Mouse (Mus musculus): ENCODE results near the gene Cyth2.

The Cyth2 gene

DNA sequence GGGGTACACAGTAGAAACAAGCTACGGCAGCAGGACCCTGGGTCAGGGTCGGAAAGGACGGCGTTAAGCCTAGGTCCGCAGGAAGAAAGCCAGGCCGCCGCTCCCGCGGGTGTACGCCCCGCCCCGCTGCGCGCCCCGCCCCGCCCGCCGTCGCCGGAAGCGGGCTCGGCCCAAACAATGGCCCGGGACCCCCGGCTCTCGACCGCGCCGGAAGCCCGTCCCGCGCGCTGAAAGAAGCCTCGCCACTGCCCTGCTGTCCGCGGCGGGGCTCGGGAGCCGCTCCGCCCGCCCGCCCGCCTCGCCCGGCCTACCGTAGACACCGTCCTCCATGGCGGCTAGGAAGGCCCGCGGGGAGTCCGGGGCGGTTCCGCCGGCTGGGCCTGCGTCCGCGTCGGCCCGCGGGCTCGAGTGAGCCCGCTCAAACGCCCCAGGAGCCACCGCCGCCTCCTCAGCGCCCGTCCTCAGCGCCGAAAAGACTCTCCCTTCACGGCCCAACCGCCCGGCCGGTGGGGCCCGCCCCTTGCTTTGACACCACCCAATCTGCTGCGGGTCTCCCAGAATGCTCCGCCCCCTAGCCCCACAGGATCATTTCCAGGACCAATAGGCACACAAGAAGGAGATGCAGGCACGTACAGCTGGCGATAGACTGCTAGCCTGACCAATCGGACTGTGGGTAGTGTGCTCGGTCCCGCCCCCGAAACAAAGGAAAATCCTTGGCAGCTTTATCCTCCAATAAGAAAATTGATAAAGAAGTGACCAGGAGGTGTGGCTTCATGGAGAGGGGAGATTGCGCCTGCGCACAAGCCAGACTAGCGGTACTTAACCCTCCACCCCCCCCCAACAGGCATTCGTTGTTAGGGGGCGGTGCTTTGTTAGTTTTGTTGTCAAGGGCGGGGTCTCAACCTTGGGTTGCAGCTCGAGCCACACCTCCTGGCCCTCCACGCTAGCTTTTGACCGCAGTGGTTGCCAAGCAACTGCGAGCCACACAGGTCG, at the start of gene Cyth2:
Gene Cyth2 (minus strand): TSS at position 795 of the 993 bp plus-strand sequence.
- DNase-seq (ENCODE audit: low read depth, low spot score), result peak; percentile 100

- no peak for DNase-seq (ENCODE audit: low read depth, low spot score)
Measured at GRCm38 (mm10) chr7:45862804-45863203, 48.4 kb upstream of the Cyth2 start.

DNA sequence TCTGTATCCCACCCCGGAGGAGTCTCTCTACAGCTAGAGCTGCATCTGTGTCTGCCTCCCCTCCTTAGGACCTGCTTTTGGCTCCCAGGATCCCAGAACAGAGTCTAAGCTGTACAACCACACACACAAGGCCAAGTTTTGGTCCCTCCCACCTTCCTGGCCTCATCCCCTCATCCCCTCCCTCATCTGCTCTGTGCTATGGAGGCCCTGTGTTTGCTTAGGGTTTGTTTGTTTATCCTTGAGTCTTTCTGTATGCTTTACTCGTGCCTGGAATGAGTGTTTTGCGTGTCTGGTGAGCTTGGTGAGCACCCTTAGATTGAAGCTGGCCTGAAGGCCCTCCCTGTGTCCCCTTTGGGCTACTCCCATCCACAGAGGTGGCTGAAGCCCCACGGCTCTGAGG, 44.6 kb upstream of the Cyth2 start:
- no peak for DNase-seq (ENCODE audit: low read depth, low spot score)

GRCm38 (mm10) chr7:45856950-45857901, 42.8 kb upstream of the Cyth2 start:
- DNase-seq (ENCODE audit: low read depth, low spot score), result no peak

- DNase-seq (ENCODE audit: low read depth, low spot score), result no peak
Measured at GRCm38 (mm10) chr7:45853089-45853488, 38.7 kb upstream of the Cyth2 start.

DNA sequence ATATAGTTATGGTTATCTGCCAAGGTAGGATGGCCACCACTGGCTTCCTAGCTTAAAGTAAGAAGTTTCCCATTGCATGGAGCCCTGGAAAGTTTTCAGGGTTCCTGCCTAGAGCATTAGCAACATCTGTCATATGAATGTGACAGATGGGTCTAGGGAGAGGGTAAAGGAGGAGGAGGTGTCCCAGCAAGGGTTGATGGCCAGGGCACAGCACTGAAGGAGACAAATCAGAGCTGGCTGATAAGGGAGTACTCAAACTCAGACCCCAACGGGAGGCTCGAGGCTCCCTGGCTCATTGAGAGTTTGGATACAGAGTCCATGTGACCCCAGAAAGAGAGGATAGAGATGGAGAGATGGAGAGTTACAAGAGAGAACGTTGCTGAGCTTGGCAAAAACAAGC, 36.3 kb upstream of the Cyth2 start:
- no peak for DNase-seq (ENCODE audit: low read depth, low spot score)

DNA sequence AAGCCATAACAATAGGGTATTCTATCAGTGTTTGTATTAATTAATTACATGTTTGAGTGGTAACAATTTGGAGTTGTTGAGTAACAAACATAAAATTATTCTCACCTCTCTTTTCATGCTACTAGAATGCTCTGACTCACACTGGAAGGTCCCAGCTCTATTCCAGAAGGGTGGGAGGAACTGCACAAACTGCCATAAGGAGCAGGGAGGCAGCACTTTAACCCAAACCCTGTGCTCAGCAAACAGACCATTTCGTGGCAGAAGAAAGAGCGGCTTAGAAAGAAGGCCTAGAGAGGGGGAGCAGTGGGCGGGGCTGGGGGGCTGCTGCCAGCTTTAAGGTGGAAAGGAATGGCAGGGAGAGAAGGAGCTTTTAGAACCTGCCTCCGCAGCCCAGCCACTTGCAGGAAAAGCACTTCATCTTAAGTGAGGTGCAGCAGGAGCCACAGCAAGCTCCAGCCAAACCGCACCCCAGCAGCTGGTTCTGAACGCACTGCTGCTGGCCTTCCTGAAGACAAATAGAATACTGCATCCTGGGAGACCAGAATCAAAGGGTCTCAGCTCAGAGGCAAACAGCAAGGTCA, 34.2 kb upstream of the Cyth2 start:
- no peak for DNase-seq (ENCODE audit: low read depth, low spot score)

- DNase-seq (ENCODE audit: low read depth, low spot score), result no peak
Measured at GRCm38 (mm10) chr7:45842950-45843744, 28.8 kb upstream of the Cyth2 start.

GRCm38 (mm10) chr7:45833924-45834323, 19.5 kb upstream of the Cyth2 start:
- no peak for DNase-seq (ENCODE audit: low read depth, low spot score)

DNA sequence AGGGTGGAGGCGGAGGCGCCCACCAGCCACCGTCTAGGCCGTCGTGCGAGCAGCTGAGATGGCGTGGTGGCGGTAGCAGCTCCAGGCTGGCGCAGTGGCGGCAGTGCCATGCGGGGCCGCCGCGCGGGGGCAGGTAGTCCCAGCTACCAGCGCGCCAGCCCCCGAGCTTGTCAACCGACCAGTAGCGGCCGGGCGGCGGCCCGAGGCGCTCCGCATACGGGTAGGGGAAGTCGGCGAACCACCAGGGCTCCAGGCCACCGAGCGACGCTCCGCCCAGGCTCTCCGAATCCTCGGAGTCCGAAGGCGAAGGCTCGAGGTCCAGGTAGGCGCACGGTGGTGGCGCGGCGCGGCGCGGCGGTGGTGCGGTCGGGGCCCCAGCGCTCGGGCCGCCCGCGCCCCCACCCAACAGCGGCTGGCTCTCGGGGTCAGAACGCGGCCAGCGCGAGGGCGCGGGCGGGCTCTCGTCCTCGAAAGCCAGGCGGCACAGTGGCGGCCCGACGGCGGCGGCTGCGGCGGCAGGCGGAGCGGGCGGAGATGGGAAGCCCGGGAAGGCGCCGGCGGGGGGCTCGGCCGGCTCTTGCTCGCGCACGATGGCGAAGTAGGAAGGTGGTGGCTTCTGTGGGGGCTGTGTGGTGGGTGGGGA, 18.9 kb upstream of the Cyth2 start:
- no peak for DNase-seq (ENCODE audit: low read depth, low spot score)

DNA sequence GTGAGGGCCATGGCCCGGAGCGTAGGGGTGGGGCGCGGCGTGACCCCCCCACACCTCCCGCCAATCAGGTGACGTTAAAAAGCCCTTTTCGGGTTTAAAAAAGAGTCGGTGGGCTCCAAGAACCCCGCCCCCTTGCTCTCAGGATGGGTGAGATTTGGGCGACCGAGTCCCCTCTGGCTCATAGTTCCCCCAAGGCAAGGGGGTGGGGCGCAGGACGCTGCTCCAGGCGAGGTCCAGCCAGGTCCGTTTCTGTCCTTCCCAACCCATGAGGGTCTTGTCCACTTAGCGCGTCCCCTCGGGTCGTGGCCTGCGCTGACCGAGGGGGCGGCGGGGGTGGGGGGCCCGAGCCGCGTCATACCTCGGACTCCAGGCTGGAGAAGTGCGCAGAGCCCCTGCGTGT, 18.0 kb upstream of the Cyth2 start:
- DNase-seq (ENCODE audit: low read depth, low spot score), result no peak

DNA sequence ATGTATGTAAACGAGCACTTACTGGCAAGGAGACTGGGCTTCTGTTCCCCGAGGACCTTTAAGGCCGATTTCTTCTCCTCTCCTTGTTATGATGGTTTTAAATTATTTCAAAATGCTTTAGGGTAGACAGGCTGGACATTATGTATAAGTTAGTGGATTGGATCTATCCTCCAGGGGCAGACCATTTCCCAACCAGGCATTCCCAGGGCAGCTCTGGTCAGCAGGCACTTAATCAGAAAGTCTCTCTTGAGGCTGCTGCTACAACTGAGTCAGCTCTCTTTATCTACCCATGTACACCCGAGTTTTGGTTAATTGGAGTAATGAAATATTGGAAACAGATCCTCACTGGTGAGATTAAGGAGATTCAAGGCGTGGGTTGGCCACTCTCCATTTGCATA, 16.7 kb upstream of the Cyth2 start:
- DNase-seq (ENCODE audit: low read depth, low spot score), result no peak

GRCm38 (mm10) chr7:45830427-45831127, 16.2 kb upstream of the Cyth2 start, which contains the start of gene Grwd1:
Gene Grwd1, minus strand, starts transcription at chr7:45830944.
- peak; percentile 92 for DNase-seq (ENCODE audit: low read depth, low spot score)

GRCm38 (mm10) chr7:45826631-45827030, 12.2 kb upstream of the Cyth2 start:
- no peak for DNase-seq (ENCODE audit: low read depth, low spot score)

- DNase-seq (ENCODE audit: low read depth, low spot score), result no peak
Measured at GRCm38 (mm10) chr7:45824598-45824997, 10.2 kb upstream of the Cyth2 start, which contains the start of gene Kcnj14. Gene Kcnj14, minus strand, starts transcription at chr7:45824782.

- no peak for DNase-seq (ENCODE audit: low read depth, low spot score)
Measured at GRCm38 (mm10) chr7:45820913-45821312, 6.5 kb upstream of the Cyth2 start.

GRCm38 (mm10) chr7:45819843-45820242, 5.5 kb upstream of the Cyth2 start:
- DNase-seq (ENCODE audit: low read depth, low spot score), result no peak

DNA sequence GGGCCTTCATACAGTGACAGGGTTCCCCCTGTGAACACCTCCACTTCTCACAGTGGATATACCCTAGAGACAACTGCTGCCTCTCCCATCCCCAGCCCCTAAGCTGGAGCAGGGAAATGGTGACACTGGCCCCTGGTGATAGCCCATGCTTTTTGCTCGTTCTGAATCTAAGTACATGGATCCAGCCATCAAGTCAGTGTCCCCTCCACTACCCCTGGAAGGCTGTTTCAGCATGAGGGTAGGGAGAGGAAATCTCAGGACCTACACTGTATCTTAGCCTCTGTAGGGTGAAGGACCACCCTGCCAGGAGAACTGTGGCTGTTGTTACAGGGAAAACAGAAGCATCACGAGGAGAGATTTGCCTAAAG, 1.6 kb upstream of the Cyth2 start:
- no peak for DNase-seq (ENCODE audit: low read depth, low spot score)

- no peak for DNase-seq (ENCODE audit: low read depth, low spot score)
Measured at GRCm38 (mm10) chr7:45815323-45815983, 1.1 kb upstream of the Cyth2 start.

Data from telencephalon, adult 2 months (tissue).